Mouse (Mus musculus): ENCODE results near the gene Stil.
"Not testable (repeated sequence)": the region's sequence is repeated elsewhere in the genome, so short reads cannot be mapped to it uniquely, and the experiment has no call there.

The Stil gene

DNA sequence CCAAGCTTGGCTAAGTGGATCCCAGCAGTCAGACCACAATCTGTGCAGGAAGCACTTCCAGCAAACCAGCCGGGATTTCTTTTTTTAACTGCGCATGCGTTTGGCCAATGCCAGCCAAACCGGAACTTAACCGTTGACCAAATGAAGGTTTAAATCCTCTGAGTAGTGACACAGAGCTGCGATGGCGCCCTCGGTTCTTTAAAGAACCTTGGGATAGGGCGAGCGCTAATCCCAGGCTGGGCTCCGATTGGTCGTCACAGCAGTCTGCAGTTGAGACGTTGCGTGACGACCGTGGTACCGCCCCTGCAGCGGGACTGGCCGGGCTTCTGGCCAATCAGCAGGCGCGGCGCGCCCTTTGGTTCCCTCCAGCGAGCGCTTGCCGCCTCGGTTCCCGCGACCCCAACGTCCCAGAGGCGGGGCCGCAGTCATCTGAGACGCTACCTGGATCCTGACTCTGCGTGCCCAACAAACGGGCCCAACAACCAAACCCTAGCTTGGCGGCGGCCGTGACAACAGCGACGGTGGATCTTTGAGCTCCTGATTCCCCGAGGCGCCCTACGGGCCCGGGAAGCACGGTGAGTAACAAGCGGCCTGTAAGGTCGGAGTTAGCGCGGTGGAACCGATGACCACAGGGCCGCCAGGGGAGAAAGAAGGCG lies at the start of gene Stil:
TSS of gene Stil (plus strand) at position 387 of the 656 bp plus-strand sequence.
- peak; percentile 95 for DNase-seq (ENCODE audit: low spot score)

- DNase-seq (ENCODE audit: low spot score): no peak
Observed at GRCm38 (mm10) chr4:114953172-114953571, 46.8 kb upstream of the Stil start.

DNA sequence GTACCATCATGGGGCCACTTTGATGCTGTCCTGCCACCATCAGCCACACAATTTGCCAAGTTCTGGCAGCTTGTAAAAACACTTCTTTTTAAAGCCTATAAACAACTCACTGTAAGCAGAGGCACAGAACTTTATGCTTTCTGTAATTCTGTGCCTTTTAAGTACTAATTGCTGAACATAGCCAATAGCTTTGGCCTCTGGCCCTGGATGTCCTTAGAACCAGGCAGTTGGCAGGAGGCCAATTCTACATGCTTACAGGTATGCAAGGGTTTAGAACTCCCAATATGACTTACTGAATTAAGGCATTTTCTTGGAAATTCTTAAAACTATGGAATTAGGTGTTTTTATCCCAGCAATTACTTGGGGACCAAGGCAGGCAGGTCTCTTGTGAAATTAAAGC lies 42.6 kb upstream of the Stil start:
- DNase-seq (ENCODE audit: low spot score): no peak

DNA sequence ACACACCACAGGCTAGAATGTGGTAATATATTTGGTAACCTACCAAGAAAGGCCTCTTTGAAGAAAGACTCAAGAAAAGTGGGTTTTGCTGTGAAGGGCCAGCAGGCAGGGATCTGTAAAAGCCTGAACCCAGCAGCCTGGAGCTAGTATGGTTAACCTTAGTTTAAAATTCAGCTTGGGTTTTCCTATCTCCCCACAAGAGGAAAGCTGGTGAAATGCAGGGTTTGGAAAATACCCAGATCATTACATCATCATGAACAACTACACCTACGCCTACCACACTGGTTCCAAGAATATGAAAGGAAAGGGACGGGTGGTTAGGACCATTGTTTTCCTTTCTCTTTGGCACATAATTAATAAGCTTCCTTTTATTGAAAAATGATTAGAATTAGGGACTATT lies 41.7 kb upstream of the Stil start:
- no peak for DNase-seq (ENCODE audit: low spot score)

DNA sequence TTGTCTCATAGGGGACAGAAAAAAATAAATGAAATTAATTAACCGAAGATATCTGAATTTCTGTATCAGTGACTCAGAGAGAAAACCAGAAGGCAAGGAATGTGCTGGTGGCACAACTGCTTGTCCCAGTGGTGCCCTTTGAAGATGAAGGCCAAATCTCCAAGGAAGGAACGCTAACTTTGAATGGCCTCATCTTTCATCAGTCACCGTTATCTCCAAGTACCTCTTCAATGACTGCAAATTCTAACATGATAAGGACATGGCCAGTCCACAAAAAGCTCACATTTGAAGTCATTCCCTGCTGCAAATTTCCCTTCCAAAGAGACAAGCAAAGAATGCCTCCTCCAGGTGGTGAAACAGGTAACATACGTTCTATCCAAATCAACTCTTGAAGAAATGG lies 41.2 kb upstream of the Stil start:
- no peak for DNase-seq (ENCODE audit: low spot score)

- DNase-seq (ENCODE audit: low spot score): no peak
Observed at GRCm38 (mm10) chr4:114959533-114959932, 40.4 kb upstream of the Stil start.

DNA sequence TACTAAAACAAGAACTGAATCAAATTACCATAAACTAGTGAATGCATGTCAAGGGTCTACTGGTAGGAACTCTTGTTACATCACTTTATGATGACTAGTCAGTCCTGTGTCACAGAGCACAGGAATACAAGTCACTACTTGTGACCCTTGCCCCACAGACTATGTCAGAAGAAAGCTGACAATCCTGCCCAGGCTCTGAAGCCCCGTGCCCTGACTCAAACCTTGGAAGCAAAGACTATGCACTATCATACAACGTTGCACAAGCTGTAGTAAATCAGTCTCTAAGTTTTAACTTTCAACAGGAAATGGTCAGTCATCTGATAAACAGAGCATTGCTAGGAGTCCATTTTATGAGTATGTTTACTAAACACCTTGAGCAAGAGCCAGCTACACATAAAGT lies 39.1 kb upstream of the Stil start:
- DNase-seq (ENCODE audit: low spot score): not testable (repeated sequence)

- no peak for DNase-seq (ENCODE audit: low spot score)
Observed at GRCm38 (mm10) chr4:114970736-114971135, 29.2 kb upstream of the Stil start.

DNA sequence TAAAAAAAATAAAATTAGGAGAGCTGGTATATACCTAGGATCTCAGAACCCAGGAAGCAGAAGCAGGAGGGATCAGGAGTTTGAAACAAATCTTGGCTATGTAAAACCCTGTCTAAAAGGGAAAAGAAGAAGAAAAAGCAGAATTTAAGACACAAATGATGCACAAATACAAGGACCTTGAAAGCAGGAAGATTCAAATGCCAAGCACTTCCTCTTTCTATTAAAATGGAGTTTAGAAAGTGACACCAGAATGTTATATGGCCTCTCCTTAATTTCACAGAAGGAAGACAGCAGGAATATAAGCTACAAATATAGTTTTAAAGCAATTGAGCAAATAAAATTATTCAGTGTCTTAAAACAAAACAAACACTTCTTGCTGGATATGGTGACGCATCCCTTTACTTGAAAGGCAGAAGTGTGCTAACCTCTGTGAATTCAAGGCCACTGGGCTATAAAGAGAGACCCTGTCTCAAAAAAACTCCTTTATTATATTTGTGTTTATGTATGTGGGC lies 26.7 kb upstream of the Stil start:
- no peak for DNase-seq (ENCODE audit: low spot score)

DNA sequence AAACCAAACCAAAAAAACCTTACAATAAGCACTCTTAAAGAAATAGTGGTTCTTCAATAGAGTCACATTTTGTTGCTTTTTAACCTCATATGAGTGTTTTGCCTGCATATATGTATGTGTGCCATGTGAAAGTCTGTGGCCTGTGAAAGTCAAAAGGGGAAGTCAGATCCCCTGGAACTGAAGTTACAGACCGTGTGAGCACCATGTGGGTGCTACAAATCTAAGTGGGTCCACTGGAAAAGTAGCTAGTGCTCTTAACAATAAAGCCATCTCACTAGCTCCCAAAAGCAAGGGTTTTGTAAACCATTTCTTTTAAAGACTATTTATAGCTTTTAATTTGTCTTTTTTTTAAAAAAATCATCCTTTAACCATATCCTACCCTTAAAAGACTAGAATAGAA lies 17.3 kb upstream of the Stil start:
- DNase-seq (ENCODE audit: low spot score): no peak

DNA sequence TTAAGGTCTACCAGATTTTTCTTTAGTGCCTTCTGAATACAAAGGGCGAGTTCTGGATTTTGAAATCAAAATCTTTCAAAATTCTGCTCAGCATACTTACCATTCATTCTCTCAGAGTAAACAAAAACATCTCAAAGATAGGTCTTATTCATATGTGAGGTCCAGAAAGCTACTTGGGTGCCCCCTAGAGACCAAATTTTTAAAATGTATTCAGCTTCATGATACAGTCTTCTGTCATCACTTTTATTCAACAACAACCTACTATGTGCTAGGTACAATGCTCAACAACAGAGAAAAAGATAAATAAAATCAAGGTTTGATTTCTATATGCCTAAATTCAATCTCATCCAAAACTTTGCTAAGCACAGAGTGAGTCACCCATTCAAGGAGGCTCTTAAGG lies 16.9 kb upstream of the Stil start:
- no peak for DNase-seq (ENCODE audit: low spot score)

DNA sequence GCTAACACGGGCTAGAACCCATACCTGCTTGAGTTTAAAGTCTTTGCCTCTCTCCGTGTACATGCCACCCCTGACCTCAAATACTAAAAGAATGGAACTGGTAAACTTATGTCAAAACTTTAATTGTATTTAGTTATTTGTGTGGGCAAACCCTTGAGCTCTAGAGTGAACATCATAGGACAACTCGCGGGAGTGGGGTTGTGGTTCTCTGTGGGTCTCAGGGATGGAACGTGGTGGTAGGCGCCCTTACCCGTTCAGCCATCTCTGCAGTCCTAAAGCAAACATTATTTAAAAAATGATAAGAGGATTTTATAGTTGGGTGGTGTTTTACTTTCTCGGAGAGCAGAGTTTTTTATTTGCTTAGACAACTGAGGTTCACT lies 13.8 kb upstream of the Stil start:
- no peak for DNase-seq (ENCODE audit: low spot score)

DNA sequence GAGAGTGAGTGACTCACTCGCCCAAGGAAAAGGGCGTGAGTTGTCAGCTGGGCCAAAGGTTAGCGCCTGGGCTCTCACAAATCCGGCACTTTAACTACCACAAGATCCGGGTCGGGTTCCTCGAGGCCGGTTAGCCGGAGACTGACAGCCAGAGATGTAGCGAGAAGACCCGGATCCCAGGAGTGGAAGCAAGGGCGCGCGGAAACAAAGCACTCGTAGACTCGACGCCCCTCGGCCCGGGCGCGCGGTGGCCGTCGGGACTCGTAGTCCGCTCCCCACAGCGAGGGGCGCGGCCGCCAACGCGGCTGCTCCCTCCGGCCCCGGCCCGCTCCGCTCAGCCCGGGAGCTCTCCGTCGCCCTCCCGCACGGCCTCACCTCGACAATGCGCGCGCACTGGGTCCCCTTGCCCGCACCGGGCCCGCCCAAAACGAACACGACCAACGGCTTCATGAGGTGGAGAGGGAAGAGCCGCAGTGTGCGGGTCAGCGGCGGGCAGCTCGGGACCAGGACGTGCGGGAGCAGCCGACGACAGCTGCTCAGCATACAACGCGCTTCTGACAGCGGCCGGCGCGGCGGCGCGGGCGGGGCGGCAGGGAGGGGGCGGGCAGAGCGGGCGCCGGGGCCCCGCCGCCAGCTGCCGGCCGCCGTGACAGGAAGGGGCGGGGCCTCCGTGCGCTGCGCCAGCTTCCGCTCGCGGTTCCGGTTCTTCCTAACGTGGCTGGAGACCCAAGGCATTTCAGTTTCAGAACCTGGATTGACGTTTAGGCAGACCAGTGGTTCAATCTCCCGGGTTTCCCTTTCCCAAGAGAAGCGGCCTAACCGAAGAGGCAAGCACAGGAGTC lies 13.1 kb upstream of the Stil start, which contains the start of gene Cmpk1:
TSS of gene Cmpk1 (minus strand) at position 651 of the 842 bp plus-strand sequence.
- peak; percentile 64 for DNase-seq (ENCODE audit: low spot score)

GRCm38 (mm10) chr4:114994218-114994617 lies 5.7 kb upstream of the Stil start:
- no peak for DNase-seq (ENCODE audit: low spot score)

DNA sequence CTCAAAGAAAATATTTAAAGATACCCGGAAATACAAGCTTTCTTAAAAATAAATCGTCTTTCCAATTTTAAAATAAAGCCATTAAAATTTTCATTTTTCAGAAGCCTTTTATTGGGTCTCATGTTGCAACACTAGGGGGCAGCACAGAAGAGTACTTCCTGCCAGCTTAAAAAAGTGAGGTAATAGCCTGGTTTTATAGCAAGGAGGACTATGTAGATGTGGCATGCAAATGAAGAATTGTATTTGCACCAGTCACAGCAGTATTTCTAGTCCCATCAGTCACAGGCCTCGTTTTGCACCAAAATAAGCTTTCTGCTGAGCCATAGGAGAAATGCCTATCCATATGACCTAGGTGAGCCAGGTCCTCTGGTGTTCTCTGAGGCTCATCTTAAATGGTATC lies 2.9 kb upstream of the Stil start:
- no peak for DNase-seq (ENCODE audit: low spot score)

GRCm38 (mm10) chr4:114999445-114999772 lies 550 bp upstream of the Stil start:
- no peak for DNase-seq (ENCODE audit: low spot score)

DNA sequence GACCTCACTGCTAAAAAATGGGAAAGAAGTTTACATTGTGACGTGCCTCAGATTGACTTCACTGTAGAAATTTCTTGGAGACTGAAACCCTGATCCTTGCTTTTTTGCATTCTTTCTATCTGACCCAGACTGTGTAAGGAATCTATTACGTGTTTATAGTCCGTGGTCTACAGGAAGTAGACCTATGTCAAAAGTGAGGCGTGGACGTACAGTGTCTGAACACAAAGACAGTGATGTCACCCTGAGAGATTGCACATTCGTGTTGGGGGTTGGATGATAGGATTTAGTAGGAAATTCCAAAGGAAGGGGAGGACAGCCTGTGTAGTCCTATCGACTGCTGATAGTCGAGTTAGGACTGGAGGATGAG lies 453 bp downstream of the Stil start:
- no peak for DNase-seq (ENCODE audit: low spot score)

- DNase-seq (ENCODE audit: low spot score): no peak
Observed at GRCm38 (mm10) chr4:115014276-115014675, 14.3 kb downstream of the Stil start.

- no peak for DNase-seq (ENCODE audit: low spot score)
Observed at GRCm38 (mm10) chr4:115019997-115020396, 20.0 kb downstream of the Stil start.

DNA sequence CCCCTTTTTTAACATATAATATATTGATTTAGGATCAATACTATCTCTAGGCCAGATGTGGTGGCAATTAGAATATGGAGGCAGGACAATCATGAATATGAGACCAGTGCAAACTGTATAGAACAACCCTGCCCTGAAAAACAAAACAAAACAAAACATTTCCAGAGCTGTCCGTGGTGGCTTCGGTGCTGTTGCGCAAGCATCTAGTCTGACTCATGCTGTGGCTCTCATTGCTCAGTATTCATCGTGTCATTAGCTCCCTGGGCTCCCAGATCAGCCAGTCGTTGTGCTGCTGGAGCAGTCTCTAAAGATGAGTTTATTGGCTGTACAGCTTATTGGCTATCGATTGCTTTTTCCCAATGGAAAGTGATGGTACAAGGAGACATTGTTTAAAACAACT lies 35.1 kb downstream of the Stil start:
- DNase-seq (ENCODE audit: low spot score): no peak

DNA sequence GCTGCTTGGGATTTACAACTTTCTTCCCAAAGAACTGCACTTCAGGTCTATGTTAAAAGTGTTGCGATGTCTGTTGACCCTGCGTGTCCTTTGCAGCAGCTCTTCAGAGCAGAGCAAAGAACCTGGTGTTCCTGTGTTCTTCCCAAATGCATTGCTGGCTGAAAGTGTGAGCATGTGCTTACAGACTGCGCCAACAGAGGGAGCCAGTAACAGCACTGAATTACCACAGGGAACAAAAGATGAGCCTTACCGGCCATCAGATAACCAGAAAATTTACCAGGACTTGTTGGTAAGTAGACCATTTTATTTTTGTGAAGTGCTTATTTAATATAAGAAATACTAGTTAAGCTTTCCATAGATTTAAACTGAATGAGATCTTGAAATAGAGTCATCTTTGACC lies 38.3 kb downstream of the Stil start:
- no peak for DNase-seq (ENCODE audit: low spot score)

- no peak for DNase-seq (ENCODE audit: low spot score)
Observed at GRCm38 (mm10) chr4:115045621-115046020, 45.7 kb downstream of the Stil start.

DNA sequence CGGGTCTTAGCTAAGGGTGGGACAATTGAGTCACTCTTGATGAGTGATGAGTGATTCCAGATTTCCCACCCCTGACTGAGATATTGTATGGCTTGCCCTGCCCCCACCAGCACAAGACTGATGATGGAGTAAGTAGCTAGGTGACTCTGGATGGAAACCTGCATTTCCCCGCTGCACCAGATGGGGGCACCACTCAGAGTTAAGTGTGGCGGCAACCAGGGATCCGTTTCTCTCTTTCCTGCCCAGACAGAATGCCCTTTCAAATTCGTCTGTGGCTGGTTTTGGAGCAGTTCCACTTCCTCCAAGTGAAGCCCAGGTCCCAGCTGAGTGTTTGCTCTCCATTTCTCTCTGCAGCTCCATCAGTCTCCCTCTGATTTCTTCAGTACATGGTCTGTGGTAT lies 47.8 kb downstream of the Stil start:
- DNase-seq (ENCODE audit: low spot score): no peak

DNA sequence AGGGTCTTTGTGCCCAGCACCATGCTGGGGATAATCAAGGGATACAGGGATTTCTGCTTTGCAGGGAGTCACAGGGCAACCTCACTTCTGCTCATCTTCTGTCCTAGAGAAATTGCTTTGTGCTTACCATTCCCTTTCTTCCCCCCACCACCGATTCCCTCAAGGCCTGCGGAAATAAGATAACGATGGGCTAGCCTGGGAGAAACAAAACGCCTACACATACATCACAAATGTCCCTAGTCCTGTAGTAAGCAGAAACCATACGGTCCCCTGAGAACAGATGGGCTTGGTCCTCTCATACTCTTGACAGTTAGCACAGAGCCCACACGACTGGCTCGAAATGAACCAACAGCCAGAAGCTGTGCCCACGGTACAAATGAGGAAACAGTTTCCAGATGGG lies 48.2 kb downstream of the Stil start:
- no peak for DNase-seq (ENCODE audit: low spot score)
